Mouse (Mus musculus): ENCODE data around the gene Kncn. TPM values are rescaled to one million over a fixed set of nuclear protein-coding genes. Genes with fewer than 3 reads are reported as not detected.

The Kncn gene
- polyA plus RNA-seq (2012; rRNA removed), result 0.04 and 0.11 TPM in 2 replicates

GRCm38 (mm10) chr4:115884022-115884421, at the start of gene Kncn:
Gene Kncn, plus strand, starts transcription at chr4:115884400.

GRCm38 (mm10) chr4:115838696-115839641, 45.2 kb upstream of the Kncn start, which contains the start of gene Mknk1:
Gene Mknk1, plus strand, starts transcription at chr4:115839198.

GRCm38 (mm10) chr4:115890553-115890952, 6.4 kb downstream of the Kncn start, which contains the start of gene 6430628N08Rik:
Gene 6430628N08Rik, plus strand, starts transcription at chr4:115890665.

Other genes starting within 250 kb of the Kncn start
- 0.43 and 1.0 TPM in 2 replicates for gene Cyp4b1, start 236.7 kb upstream of the Kncn start, polyA plus RNA-seq (2012; rRNA removed)
- gene Efcab14, start 146.7 kb upstream of the Kncn start, polyA plus RNA-seq (2012; rRNA removed), result 18.9 and 19.0 TPM in 2 replicates
- 0.37 and 0.46 TPM in 2 replicates for gene Tex38, start 103.4 kb upstream of the Kncn start, polyA plus RNA-seq (2012; rRNA removed)
- 28.0 and 28.7 TPM in 2 replicates for gene Atpaf1, start 99.6 kb upstream of the Kncn start, polyA plus RNA-seq (2012; rRNA removed)
- gene Mob3c, start 56.3 kb upstream of the Kncn start, polyA plus RNA-seq (2012; rRNA removed), result 7.2 and 9.8 TPM in 2 replicates
- 45.6 and 48.3 TPM in 2 replicates for gene Mknk1, start 45.2 kb upstream of the Kncn start, polyA plus RNA-seq (2012; rRNA removed)
- gene 6430628N08Rik, start 6.3 kb downstream of the Kncn start, polyA plus RNA-seq (2012; rRNA removed), result 0.14 and 0.20 TPM in 2 replicates
- gene Dmbx1, start 55.5 kb downstream of the Kncn start, polyA plus RNA-seq (2012; rRNA removed), result 3.8 and 5.6 TPM in 2 replicates
- gene Faah, start 133.5 kb downstream of the Kncn start, polyA plus RNA-seq (2012; rRNA removed), result 12.3 and 14.6 TPM in 2 replicates
- 8.6 and 9.5 TPM in 2 replicates for gene Nsun4, start 169.5 kb downstream of the Kncn start, polyA plus RNA-seq (2012; rRNA removed)
- 512 and 551 TPM in 2 replicates for gene Uqcrh, start 190.7 kb downstream of the Kncn start, polyA plus RNA-seq (2012; rRNA removed)
- gene Lrrc41, start 190.9 kb downstream of the Kncn start, polyA plus RNA-seq (2012; rRNA removed), result 41.6 and 43.3 TPM in 2 replicates
- 12.4 and 17.1 TPM in 2 replicates for gene Rad54l, start 239.3 kb downstream of the Kncn start, polyA plus RNA-seq (2012; rRNA removed)
- 70.4 and 74.7 TPM in 2 replicates for gene Pomgnt1, start 239.4 kb downstream of the Kncn start, polyA plus RNA-seq (2012; rRNA removed)

Measured in central nervous system, embryonic 14 days (tissue).